Mouse (Mus musculus): Measurements from ENCODE around the gene Camk2n1. TPM values are rescaled to one million over a fixed set of nuclear protein-coding genes. Genes with fewer than 3 reads are reported as not detected.

The Camk2n1 gene
- polyA plus RNA-seq, 1 experiment from 2014 or later = 13.8 TPM

- TF ChIP-seq CTCF (IDR thresholded peaks at IDR 0.05; ENCODE audit: low read depth) = no peak
- Histone ChIP-seq H3K9me3 (replicated peaks; ENCODE audit: low read length) (no peaks in the 10 kb centered on the region), H3K27me3 (ENCODE audit: insufficient read depth, low read length) (no peaks in the 10 kb centered on the region), H3K4me1 (replicated peaks; ENCODE audit: insufficient read depth, low read length) (no peaks in the 10 kb centered on the region), H3K4me2 (ENCODE audit: low read length) (no peak overlapping the region), H3K9ac (ENCODE audit: low read depth, low read length) (no peak overlapping the region), H3K36me3 (ENCODE audit: insufficient read depth, low read length) (0 out of 2 replicates have a peak, but pooled peaks cover 1% of the 10 kb centered on the region), H3K27ac (no peak overlapping the region), H3K4me3 (replicated peaks; ENCODE audit: low read depth, low read length) (no peak overlapping the region)
- DNase-seq (ENCODE audit: low spot score) (no peak), ATAC-seq (replicated peaks; ENCODE audit: low FRiP score, low read depth) (0 out of 2 replicates have a peak, but pooled peaks have one; percentile 2)
- 29% methylated on average over 13 of the region's 13 CpGs for WGBS
Observed at GRCm38 (mm10) chr4:138446981-138447380, 7.1 kb upstream of the Camk2n1 start.

GRCm38 (mm10) chr4:138447387-138447786 is 6.7 kb upstream of the Camk2n1 start:
- DNase-seq (ENCODE audit: low spot score) = peak; percentile 90
- Histone ChIP-seq H3K27me3 (ENCODE audit: insufficient read depth, low read length) (no peaks in the 10 kb centered on the region), H3K4me2 (ENCODE audit: low read length) (no peak overlapping the region), H3K9me3 (replicated peaks; ENCODE audit: low read length) (no peaks in the 10 kb centered on the region), H3K9ac (ENCODE audit: low read depth, low read length) (no peak overlapping the region), H3K27ac (no peak overlapping the region), H3K36me3 (ENCODE audit: insufficient read depth, low read length) (no peaks in the 10 kb centered on the region), H3K4me1 (replicated peaks; ENCODE audit: insufficient read depth, low read length) (no peaks in the 10 kb centered on the region), H3K4me3 (replicated peaks; ENCODE audit: low read depth, low read length) (no peak overlapping the region)
- under 1% methylated on average over 8 of the region's 8 CpGs for WGBS
- ATAC-seq (replicated peaks; ENCODE audit: low FRiP score, low read depth) = peak; percentile 58
- peak; percentile 99 for TF ChIP-seq CTCF (IDR thresholded peaks at IDR 0.05; ENCODE audit: low read depth)

- ATAC-seq (replicated peaks; ENCODE audit: low FRiP score, low read depth) (no peak), DNase-seq (ENCODE audit: low spot score) (no peak)
- H3K4me2 ChIP-seq (ENCODE audit: low read length) = no peak overlapping the region
- no peak overlapping the region for H3K27ac ChIP-seq
- no peak overlapping the region for H3K9ac ChIP-seq (ENCODE audit: low read depth, low read length)
- TF ChIP-seq CTCF (IDR thresholded peaks at IDR 0.05; ENCODE audit: low read depth) = no peak
- H3K4me1 ChIP-seq (replicated peaks; ENCODE audit: insufficient read depth, low read length) = no peaks in the 10 kb centered on the region; the same call in 1 of the 2 replicates
- H3K36me3 ChIP-seq (ENCODE audit: insufficient read depth, low read length) = no peaks in the 10 kb centered on the region
- no peaks in the 10 kb centered on the region for H3K27me3 ChIP-seq (ENCODE audit: insufficient read depth, low read length)
- H3K9me3 ChIP-seq (replicated peaks; ENCODE audit: low read length) = no peaks in the 10 kb centered on the region
- no peak overlapping the region for H3K4me3 ChIP-seq (replicated peaks; ENCODE audit: low read depth, low read length)
- 39% methylated on average over 15 of the region's 15 CpGs for WGBS
Observed at GRCm38 (mm10) chr4:138447827-138448602, 6.1 kb upstream of the Camk2n1 start.

- 75% methylated on average over 7 of the region's 7 CpGs for WGBS
- Histone ChIP-seq H3K4me3 (replicated peaks; ENCODE audit: low read depth, low read length) (no peak overlapping the region), H3K9me3 (replicated peaks; ENCODE audit: low read length) (no peaks in the 10 kb centered on the region), H3K27ac (no peak overlapping the region), H3K27me3 (ENCODE audit: insufficient read depth, low read length) (no peaks in the 10 kb centered on the region), H3K9ac (ENCODE audit: low read depth, low read length) (no peak overlapping the region), H3K36me3 (ENCODE audit: insufficient read depth, low read length) (no peaks in the 10 kb centered on the region), H3K4me1 (replicated peaks; ENCODE audit: insufficient read depth, low read length) (no peaks in the 10 kb centered on the region; the same call in 1 of the 2 replicates), H3K4me2 (ENCODE audit: low read length) (no peak overlapping the region)
- no peak for ATAC-seq (replicated peaks; ENCODE audit: low FRiP score, low read depth)
- TF ChIP-seq CTCF (IDR thresholded peaks at IDR 0.05; ENCODE audit: low read depth) = no peak
- no peak for DNase-seq (ENCODE audit: low spot score)
Observed at GRCm38 (mm10) chr4:138448872-138449615, 5.1 kb upstream of the Camk2n1 start.

- Histone ChIP-seq H3K27me3 (ENCODE audit: insufficient read depth, low read length) (no peaks in the 10 kb centered on the region), H3K4me3 (replicated peaks; ENCODE audit: low read depth, low read length) (no peak overlapping the region), H3K36me3 (ENCODE audit: insufficient read depth, low read length) (no peaks in the 10 kb centered on the region), H3K27ac (no peak overlapping the region), H3K9me3 (replicated peaks; ENCODE audit: low read length) (no peaks in the 10 kb centered on the region), H3K4me1 (replicated peaks; ENCODE audit: insufficient read depth, low read length) (no peaks in the 10 kb centered on the region; the same call in 1 of the 2 replicates), H3K4me2 (ENCODE audit: low read length) (no peak overlapping the region), H3K9ac (ENCODE audit: low read depth, low read length) (no peak overlapping the region)
- ATAC-seq (replicated peaks; ENCODE audit: low FRiP score, low read depth) (no peak), DNase-seq (ENCODE audit: low spot score) (no peak)
- WGBS = 74% methylated on average over 12 of the region's 12 CpGs
- no peak for TF ChIP-seq CTCF (IDR thresholded peaks at IDR 0.05; ENCODE audit: low read depth)
Observed at GRCm38 (mm10) chr4:138449636-138450314, 4.3 kb upstream of the Camk2n1 start.
